Mouse (Mus musculus) left cerebral cortex, adult 2 months (tissue): ENCODE measurements around the gene Cyp2w1. TPM values are rescaled to one million over a fixed set of nuclear protein-coding genes. Genes with fewer than 3 reads are reported as not detected.
"Not testable (repeated sequence)": the region's sequence is repeated elsewhere in the genome, so short reads cannot be mapped to it uniquely, and the experiment has no call there.

Experiments
- DNase-seq, 2 experiments: peaks; one replicate each; pipeline ENCODE4 v3.0.0; 2021 to 2022; ENCODE audit warnings: low spot score in 2 of 2, mixed read lengths in 1 of 2; ENCODE audit errors: extremely low spot score in 1 of 2
- H3K27ac ChIP-seq: fragments of 200-600 bp; 2 replicates; pipeline ENCODE4 v1.8.1; 2022
- H3K4me3 ChIP-seq: fragments of 200-600 bp; 2 replicates; pipeline ENCODE4 v1.8.1; 2022
- CTCF ChIP-seq: fragments of 200-600 bp; IDR thresholded peaks from 2 replicates; pipeline ENCODE4 v1.8.1; 2022; ENCODE audit warnings: antibody characterized with exemption, mild to moderate bottlenecking, moderate library complexity
- intact Hi-C: fragments of 180-260 bp; cut with DNase I; formaldehyde crosslinking; loops from one replicate; pipeline ENCODE4 v1.15.1; 2025
- total RNA-seq, 2 experiments: library from RNA; stranded (reverse); gene quantifications; 2 replicates each; pipeline ENCODE4 v1.2.3; 2021

The Cyp2w1 gene
- total RNA-seq, 2 experiments from 2014 or later: not detected

DNA sequence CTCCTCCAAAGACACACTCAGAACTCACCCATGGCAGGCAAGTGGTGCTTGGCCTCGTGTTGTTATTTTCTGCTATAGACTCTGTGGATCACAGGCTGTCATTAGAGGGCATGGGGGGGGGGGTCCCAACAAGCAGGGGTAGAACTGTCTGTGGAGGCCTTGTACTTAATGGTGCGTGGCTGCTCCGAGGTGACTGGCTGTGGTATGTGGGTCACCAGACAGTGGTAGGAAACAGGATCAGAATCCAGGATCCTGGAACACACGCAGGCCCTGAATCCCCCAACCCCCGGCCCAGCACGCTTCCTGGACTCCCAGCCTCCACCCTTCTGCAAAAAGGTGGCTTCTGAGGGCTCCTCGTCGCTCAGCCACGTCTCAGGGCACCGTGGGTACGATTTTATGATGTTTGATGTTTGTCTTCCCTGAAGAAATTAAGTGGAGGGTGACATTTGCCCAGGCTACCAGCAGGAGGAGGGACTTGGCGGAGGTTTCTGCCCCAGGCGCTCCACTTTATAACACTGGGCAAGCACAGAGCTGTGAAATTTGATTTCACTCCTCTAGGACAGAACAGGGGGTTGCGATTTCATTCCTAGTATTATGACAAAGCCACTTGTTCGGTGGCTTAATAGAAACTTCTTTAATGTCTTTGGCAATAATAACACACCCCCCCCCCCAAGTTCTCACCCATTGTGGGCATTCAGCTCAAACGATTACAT lies 19.0 kb upstream of the Cyp2w1 start:
- Histone ChIP-seq H3K27ac (no peak overlapping the region), H3K4me3 (no peak overlapping the region)
- DNase-seq: no peak
- intact Hi-C loops: no loop called here
- TF ChIP-seq CTCF: peak; percentile 6

DNA sequence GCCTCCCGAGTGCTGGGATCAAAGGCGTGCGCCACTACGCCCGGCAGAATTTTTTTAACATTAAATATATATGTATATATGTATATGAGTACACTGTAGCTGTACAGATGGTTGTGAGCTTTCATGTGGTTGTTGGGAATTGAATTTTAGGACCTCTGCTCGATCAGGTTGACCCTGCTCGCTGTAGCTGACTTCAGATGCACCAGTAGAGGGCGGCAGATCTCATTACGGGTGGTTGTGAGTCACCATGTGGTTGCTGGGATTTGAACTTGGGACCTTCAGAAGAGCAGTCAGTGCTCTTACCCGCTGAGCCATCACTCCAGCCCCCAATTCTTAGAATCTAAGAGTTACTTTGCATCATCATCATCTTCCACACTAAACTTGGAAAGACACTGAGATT lies 18.0 kb upstream of the Cyp2w1 start:
- peak; percentile 17 for TF ChIP-seq CTCF
- intact Hi-C loops, H3K4me3 ChIP-seq, H3K27ac ChIP-seq, DNase-seq: not testable (repeated sequence)

- intact Hi-C loops: no loop called here
- TF ChIP-seq CTCF: no peak
- Histone ChIP-seq H3K27ac (no peak overlapping the region), H3K4me3 (no peak overlapping the region)
- DNase-seq: no peak
Measured at GRCm38 (mm10) chr5:139335634-139336033, 16.8 kb upstream of the Cyp2w1 start.

DNA sequence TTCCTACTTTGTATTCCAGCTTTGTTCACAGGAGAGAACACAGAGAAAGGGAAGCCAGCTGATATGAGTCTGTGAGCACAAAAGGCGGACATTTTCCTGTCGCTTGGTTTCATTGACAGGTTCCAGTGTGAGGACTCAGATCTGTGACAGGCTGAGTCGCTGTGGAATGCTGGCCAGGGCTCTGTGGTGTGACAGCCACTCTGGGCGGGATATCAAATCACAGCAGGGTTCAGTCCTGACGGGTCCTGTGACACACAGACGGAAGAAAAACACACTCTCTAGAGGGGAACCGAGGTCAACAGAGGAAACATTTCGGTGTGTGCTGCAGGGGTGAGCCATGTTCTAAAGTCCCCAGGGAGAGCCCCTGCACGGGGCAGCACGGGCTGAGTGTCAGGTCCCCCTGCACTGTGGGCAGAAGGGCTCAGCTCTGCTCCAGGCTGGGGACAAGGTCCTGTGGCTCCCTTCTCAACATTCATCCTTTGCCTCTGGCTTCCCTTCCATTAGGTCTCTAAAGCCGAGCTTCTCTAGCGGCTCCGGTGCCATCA lies 14.5 kb upstream of the Cyp2w1 start:
- intact Hi-C loops: no loop called here
- Histone ChIP-seq H3K4me3 (no peak overlapping the region), H3K27ac (no peak overlapping the region)
- TF ChIP-seq CTCF: no peak
- no peak for DNase-seq

GRCm38 (mm10) chr5:139338403-139338802 lies 14.0 kb upstream of the Cyp2w1 start:
- intact Hi-C loops: no loop called here
- Histone ChIP-seq H3K4me3 (no peak overlapping the region), H3K27ac (no peak overlapping the region)
- no peak for TF ChIP-seq CTCF
- DNase-seq: no peak

GRCm38 (mm10) chr5:139338891-139339290 lies 13.5 kb upstream of the Cyp2w1 start:
- intact Hi-C loops: no loop called here
- DNase-seq: no peak
- no peak for TF ChIP-seq CTCF
- Histone ChIP-seq H3K4me3 (no peak overlapping the region), H3K27ac (no peak overlapping the region)

DNA sequence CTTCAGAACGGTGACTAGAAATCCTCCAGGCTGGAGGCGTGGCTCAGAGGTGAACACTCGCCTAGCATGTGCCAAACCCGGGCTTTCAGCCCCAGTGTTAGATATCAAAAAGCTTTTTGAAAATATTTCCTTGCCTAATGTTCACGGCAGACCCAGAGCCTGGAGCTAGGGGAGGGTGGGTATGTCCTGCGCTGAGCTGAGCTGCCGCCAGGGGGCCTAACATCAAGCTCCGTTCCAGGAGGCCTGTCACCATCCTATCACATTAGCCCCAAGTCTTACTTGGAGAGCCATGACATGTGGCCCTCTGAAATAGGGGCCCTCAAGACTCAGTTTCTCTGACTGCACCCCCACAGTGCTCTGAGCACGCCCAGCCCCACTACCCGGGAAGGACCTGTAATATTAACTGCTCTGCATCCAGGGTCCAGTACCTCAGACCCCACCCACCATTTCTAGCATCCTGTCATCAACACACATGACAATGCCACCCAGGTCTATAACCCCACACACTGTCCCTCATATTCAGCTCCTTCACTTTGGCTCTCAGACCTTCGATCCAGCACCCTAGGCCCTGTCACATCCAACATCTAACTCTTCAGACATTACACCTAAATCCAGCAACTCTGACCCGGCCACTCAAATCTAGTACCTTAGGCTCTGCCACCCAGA lies 8.3 kb upstream of the Cyp2w1 start:
- peak overlapping the region; percentile 58; the same call in 1 of the 2 replicates for H3K27ac ChIP-seq

GRCm38 (mm10) chr5:139344687-139345363 lies 7.6 kb upstream of the Cyp2w1 start:
- no peak for TF ChIP-seq CTCF
- Histone ChIP-seq H3K4me3 (peak overlapping the region; percentile 77), H3K27ac (peak overlapping the region; percentile 58)
- intact Hi-C loops: no loop called here
- peak; percentile 91 for DNase-seq

More for the DNA sequence above, 8.3 kb upstream of the Cyp2w1 start:
- H3K4me3 ChIP-seq: peak overlapping the region; percentile 77
- peak; percentile 91 for TF ChIP-seq CTCF
- DNase-seq: peak; percentile 72 to 75
- intact Hi-C loops: no loop called here

GRCm38 (mm10) chr5:139345364-139345714 lies 7.1 kb upstream of the Cyp2w1 start:
- no peak for DNase-seq
- no peak; the same call in 1 of the 2 replicates for TF ChIP-seq CTCF
- peak overlapping the region; percentile 77 for H3K4me3 ChIP-seq
- H3K27ac ChIP-seq: peak overlapping the region; percentile 51
- intact Hi-C loops: no loop called here

- Histone ChIP-seq H3K4me3 (no peak overlapping the region), H3K27ac (no peak overlapping the region)
- no peak for TF ChIP-seq CTCF
- intact Hi-C loops: no loop called here
- no peak for DNase-seq
Measured at GRCm38 (mm10) chr5:139347225-139347624, 5.2 kb upstream of the Cyp2w1 start.

- no peak for DNase-seq
- H3K4me3 ChIP-seq: no peak overlapping the region
- no peak overlapping the region for H3K27ac ChIP-seq
- intact Hi-C loops: loop anchor here (10.0 kb wide), 1 partner anchor 505 kb away; no protein-coding TSS in a partner anchor
- no peak for TF ChIP-seq CTCF
Measured at GRCm38 (mm10) chr5:139349713-139350112, 2.7 kb upstream of the Cyp2w1 start.

DNA sequence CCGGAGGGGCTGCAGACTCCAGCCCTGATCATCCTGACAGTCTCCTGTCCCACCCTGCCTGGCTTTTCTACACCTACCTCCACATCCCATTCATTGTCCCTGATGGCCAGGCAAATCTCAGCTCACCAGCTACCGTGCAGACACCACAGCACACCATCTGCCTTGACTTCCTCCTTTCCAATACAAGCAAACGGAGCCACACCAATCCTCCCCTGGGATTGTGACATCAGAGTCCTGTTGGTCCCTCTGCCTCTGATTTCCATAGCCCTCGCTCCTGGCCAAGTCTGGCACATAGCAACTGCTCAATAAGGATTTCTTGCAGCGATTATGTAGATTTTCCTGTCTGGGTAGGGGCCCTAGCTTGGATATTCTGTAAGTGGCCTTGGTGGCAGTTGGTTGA lies 1.3 kb upstream of the Cyp2w1 start, which contains the start of gene Cox19:
TSS of gene Cox19 (minus strand) at position 285 of the 400 bp plus-strand sequence.
- TF ChIP-seq CTCF: no peak
- intact Hi-C loops: loop anchor here (10.0 kb wide), 1 partner anchor 506 kb away; no protein-coding TSS in a partner anchor
- Histone ChIP-seq H3K4me3 (no peak within 1 kb of the TSS), H3K27ac (no peak within 1 kb of the TSS)
- DNase-seq: no peak
